Mouse (Mus musculus): ENCODE results near the gene Tspear. TPM values are rescaled to one million over a fixed set of nuclear protein-coding genes. Genes with fewer than 3 reads are reported as not detected.

The Tspear gene
- total and polyA plus RNA-seq, 2 experiments, result 0.09 to 0.12 TPM

DNA sequence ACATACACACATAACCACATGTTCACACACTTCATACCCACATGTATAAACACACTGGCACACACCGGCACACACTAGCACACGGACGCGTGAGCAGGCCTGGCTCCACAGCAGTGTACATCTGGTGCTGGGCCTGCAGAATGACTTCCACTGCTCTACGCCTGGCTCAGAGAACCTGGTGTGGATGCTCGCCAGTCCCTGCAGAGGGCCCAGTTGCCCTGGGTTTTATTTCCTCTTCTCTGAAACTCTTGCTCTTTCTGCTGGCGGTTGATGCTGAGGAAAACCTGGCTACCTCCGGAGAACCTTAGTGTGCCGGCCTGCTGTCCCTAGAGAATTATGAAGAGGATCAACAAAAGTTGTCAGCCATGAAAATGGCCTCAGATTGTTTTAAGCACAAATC lies 34.3 kb upstream of the Tspear start:
- H3K36me3 ChIP-seq (ENCODE audit: control insufficient read depth, insufficient read depth, low read length), result no peaks in the 10 kb centered on the region
- WGBS, result 93% methylated on average over 9 of the region's 9 CpGs
- TF ChIP-seq CTCF (IDR thresholded peaks at IDR 0.05; ENCODE audit: low read depth, low read length) (no peak), POLR2A (IDR thresholded peaks at IDR 0.05; ENCODE audit: extremely low read depth, insufficient read depth, low read length) (no peak)
- DNase-seq (ENCODE audit: extremely low read depth, low read depth, low spot score), result no peak
- no peaks in the 10 kb centered on the region for H3K4me1 ChIP-seq (ENCODE audit: control insufficient read depth, insufficient read depth, low read length)
- no peaks in the 10 kb centered on the region for H3K27me3 ChIP-seq (ENCODE audit: control insufficient read depth, insufficient read depth, low read length)
- no peaks in the 10 kb centered on the region for H3K79me2 ChIP-seq (ENCODE audit: control insufficient read depth, insufficient read depth, low read length)
- H3K4me3 ChIP-seq (ENCODE audit: insufficient read depth, low read depth, low read length), result no peak overlapping the region
- no peak overlapping the region for H3K9ac ChIP-seq (ENCODE audit: low read depth, low read length)
- H3K27ac ChIP-seq (replicated peaks; ENCODE audit: insufficient read depth, low read depth, low read length), result no peak overlapping the region

DNA sequence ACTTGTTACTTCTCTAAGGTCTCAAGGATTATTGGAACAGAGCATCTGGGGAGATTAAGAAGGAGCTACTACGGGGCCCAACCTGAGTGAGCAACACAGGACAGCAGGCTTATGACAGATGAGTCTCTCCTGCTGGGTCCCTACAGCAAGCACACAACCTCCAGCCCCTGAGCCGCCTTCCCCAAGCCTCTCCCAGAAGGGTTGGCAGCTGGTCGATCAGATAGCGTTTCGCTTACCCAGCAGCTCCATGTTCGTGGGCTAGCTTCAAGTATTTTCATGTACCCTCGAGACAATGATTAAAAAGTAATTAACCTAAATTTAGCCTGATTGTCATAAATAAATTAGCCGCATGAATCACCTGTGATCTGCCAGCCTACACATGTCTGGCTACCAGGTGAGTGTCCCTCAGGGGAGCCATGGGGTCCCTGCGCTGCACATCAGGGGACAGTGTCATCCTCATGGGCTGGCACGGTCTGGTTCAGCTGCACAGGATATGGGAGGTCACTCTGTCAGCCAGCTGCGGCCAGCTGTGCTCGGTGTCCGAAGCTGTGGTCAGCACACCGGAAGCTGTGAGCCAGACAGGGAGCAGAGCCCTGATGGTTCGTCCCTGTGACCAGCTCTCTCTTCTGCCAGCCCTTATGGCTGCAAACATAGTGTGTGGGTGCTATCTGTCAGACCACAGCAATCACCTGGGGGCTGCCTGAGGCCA lies 27.9 kb upstream of the Tspear start:
- Histone ChIP-seq H3K79me2 (ENCODE audit: control insufficient read depth, insufficient read depth, low read length) (no peaks in the 10 kb centered on the region), H3K27me3 (ENCODE audit: control insufficient read depth, insufficient read depth, low read length) (no peaks in the 10 kb centered on the region), H3K4me1 (ENCODE audit: control insufficient read depth, insufficient read depth, low read length) (no peaks in the 10 kb centered on the region), H3K9ac (ENCODE audit: low read depth, low read length) (no peak overlapping the region), H3K36me3 (ENCODE audit: control insufficient read depth, insufficient read depth, low read length) (no peaks in the 10 kb centered on the region), H3K4me3 (ENCODE audit: insufficient read depth, low read depth, low read length) (no peak overlapping the region), H3K27ac (replicated peaks; ENCODE audit: insufficient read depth, low read depth, low read length) (no peak overlapping the region)
- WGBS, result 66% methylated on average over 15 of the region's 15 CpGs
- TF ChIP-seq CTCF (IDR thresholded peaks at IDR 0.05; ENCODE audit: low read depth, low read length) (no peak), POLR2A (IDR thresholded peaks at IDR 0.05; ENCODE audit: extremely low read depth, insufficient read depth, low read length) (no peak)
- no peak for DNase-seq (ENCODE audit: extremely low read depth, low read depth, low spot score)

DNA sequence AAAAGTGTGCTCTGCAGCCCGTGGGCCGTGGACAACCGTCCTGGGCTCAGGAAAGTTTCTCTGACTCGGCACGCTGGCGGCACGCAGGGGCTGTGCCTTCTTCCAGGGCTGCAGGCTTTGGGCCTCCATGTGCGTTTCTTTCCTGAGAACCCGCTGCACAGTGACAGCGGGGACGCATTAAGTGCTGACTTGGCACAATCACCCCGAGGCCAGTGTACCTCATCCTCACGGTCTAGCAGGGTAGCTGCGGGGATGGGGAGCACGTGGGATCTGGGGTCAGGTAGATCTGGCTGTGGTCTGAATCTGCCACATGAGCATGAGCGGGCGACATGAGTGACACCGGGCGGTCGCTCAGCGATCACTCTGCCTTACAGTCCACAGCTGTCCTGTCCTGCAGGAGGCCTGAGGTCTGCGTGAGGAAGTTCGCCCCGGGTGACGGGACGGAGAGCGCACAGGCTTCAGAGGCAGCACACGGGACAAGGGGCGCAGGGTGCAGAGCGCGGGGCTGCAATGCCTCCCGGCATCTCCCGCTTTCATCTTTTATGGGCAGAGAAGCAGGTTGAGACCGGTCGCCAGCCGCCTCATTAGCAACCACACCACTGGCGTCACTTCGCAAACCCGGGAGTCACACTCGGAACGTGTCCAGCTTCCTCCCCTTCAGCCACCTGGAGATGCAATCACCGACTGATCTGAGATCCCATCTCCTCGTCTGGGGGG lies 22.3 kb upstream of the Tspear start:
- WGBS, result 53% methylated on average over 43 of the region's 43 CpGs
- H3K4me1 ChIP-seq (ENCODE audit: control insufficient read depth, insufficient read depth, low read length), result no peaks in the 10 kb centered on the region
- H3K79me2 ChIP-seq (ENCODE audit: control insufficient read depth, insufficient read depth, low read length), result no peaks in the 10 kb centered on the region
- no peak overlapping the region for H3K4me3 ChIP-seq (ENCODE audit: insufficient read depth, low read depth, low read length)
- no peak overlapping the region for H3K9ac ChIP-seq (ENCODE audit: low read depth, low read length)
- no peak for DNase-seq (ENCODE audit: extremely low read depth, low read depth, low spot score)
- no peaks in the 10 kb centered on the region for H3K36me3 ChIP-seq (ENCODE audit: control insufficient read depth, insufficient read depth, low read length)
- H3K27me3 ChIP-seq (ENCODE audit: control insufficient read depth, insufficient read depth, low read length), result no peaks in the 10 kb centered on the region
- TF ChIP-seq CTCF (IDR thresholded peaks at IDR 0.05; ENCODE audit: low read depth, low read length) (no peak), POLR2A (IDR thresholded peaks at IDR 0.05; ENCODE audit: extremely low read depth, insufficient read depth, low read length) (no peak)
- no peak overlapping the region for H3K27ac ChIP-seq (replicated peaks; ENCODE audit: insufficient read depth, low read depth, low read length)

DNA sequence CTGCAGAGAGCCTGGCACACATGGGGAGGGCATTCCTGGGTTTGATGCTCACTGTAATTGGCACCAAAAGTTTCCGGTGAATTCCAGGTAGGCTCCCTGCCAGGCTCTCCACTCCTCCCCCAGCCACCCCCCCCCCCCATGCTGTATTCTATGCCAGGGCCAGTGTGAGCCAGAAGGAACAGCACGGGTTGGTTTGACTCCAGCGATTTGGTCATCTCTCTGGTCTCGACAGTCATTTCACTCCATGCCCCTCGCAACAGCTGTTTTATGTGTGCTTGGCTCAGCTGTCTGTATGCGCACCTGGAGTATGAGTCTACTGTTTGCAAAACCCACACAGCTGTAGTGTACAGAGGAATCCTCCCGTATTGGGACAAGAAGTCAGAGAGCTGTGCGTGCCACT lies 20.0 kb upstream of the Tspear start:
- Histone ChIP-seq H3K27me3 (ENCODE audit: control insufficient read depth, insufficient read depth, low read length) (no peaks in the 10 kb centered on the region), H3K27ac (replicated peaks; ENCODE audit: insufficient read depth, low read depth, low read length) (no peak overlapping the region), H3K79me2 (ENCODE audit: control insufficient read depth, insufficient read depth, low read length) (no peaks in the 10 kb centered on the region), H3K4me3 (ENCODE audit: insufficient read depth, low read depth, low read length) (no peak overlapping the region), H3K9ac (ENCODE audit: low read depth, low read length) (no peak overlapping the region), H3K36me3 (ENCODE audit: control insufficient read depth, insufficient read depth, low read length) (no peaks in the 10 kb centered on the region), H3K4me1 (ENCODE audit: control insufficient read depth, insufficient read depth, low read length) (no peaks in the 10 kb centered on the region)
- no peak for DNase-seq (ENCODE audit: extremely low read depth, low read depth, low spot score)
- no peak for TF ChIP-seq CTCF (IDR thresholded peaks at IDR 0.05; ENCODE audit: low read depth, low read length)
- no peak for TF ChIP-seq POLR2A (IDR thresholded peaks at IDR 0.05; ENCODE audit: extremely low read depth, insufficient read depth, low read length)
- WGBS, result 63% methylated on average over 8 of the region's 8 CpGs

DNA sequence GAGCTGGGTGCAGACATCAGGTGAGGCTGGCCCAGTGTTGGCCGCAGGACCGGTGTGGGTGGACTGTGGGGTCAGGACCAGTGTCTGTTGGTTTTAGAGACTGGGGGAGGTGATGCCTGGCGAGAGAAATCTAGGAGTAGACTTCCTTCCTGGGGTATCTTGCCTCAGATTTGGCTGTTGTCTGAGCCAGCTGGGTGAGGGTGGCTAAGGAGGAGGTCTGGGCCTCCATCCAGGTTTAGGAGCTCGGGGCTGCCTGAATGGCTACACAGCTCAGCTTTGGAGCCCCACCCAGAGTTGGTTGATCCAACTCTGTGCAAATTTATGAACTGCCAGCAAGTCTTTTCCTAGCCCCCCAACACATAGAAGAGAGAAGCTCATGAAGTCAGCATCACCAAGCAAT lies 19.0 kb upstream of the Tspear start:
- Histone ChIP-seq H3K27me3 (ENCODE audit: control insufficient read depth, insufficient read depth, low read length) (no peaks in the 10 kb centered on the region), H3K79me2 (ENCODE audit: control insufficient read depth, insufficient read depth, low read length) (no peaks in the 10 kb centered on the region), H3K4me3 (ENCODE audit: insufficient read depth, low read depth, low read length) (no peak overlapping the region), H3K27ac (replicated peaks; ENCODE audit: insufficient read depth, low read depth, low read length) (no peak overlapping the region), H3K36me3 (ENCODE audit: control insufficient read depth, insufficient read depth, low read length) (no peaks in the 10 kb centered on the region), H3K4me1 (ENCODE audit: control insufficient read depth, insufficient read depth, low read length) (no peaks in the 10 kb centered on the region), H3K9ac (ENCODE audit: low read depth, low read length) (no peak overlapping the region)
- no peak for DNase-seq (ENCODE audit: extremely low read depth, low read depth, low spot score)
- TF ChIP-seq POLR2A (IDR thresholded peaks at IDR 0.05; ENCODE audit: extremely low read depth, insufficient read depth, low read length) (no peak), CTCF (IDR thresholded peaks at IDR 0.05; ENCODE audit: low read depth, low read length) (no peak)
- 69% methylated on average over 4 of the region's 4 CpGs for WGBS

DNA sequence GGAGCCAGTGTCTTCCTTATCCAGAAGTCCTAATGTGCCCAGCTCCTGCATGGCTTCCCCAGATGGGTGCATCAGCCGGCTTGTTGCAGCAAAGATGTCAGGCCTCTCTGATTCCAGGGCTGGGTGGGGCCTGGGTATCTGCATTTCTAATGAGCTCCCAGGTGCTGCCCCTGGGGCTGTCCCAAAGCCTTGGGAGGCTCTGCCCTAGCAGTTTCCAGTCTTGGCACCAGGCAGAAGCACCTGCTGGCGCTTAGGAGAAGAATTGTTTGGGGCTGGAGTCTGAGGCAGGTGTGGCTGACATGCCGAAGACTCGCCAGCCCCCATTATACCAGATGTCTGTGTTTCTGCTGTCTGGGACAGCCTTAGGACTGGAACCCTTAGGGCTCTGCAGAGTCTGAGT lies 15.7 kb upstream of the Tspear start:
- no peak overlapping the region for H3K9ac ChIP-seq (ENCODE audit: low read depth, low read length)
- no peak for DNase-seq (ENCODE audit: extremely low read depth, low read depth, low spot score)
- no peaks in the 10 kb centered on the region for H3K27me3 ChIP-seq (ENCODE audit: control insufficient read depth, insufficient read depth, low read length)
- H3K36me3 ChIP-seq (ENCODE audit: control insufficient read depth, insufficient read depth, low read length), result no peaks in the 10 kb centered on the region
- no peaks in the 10 kb centered on the region for H3K4me1 ChIP-seq (ENCODE audit: control insufficient read depth, insufficient read depth, low read length)
- no peak overlapping the region for H3K27ac ChIP-seq (replicated peaks; ENCODE audit: insufficient read depth, low read depth, low read length)
- no peak overlapping the region for H3K4me3 ChIP-seq (ENCODE audit: insufficient read depth, low read depth, low read length)
- WGBS, result 83% methylated on average over 4 of the region's 4 CpGs
- H3K79me2 ChIP-seq (ENCODE audit: control insufficient read depth, insufficient read depth, low read length), result no peaks in the 10 kb centered on the region
- TF ChIP-seq CTCF (IDR thresholded peaks at IDR 0.05; ENCODE audit: low read depth, low read length), result no peak
- TF ChIP-seq POLR2A (IDR thresholded peaks at IDR 0.05; ENCODE audit: extremely low read depth, insufficient read depth, low read length), result no peak
